Mouse (Mus musculus) myocyte (in vitro differentiated cells): ENCODE results near the gene Arhgap10.

ENCODE experiments used
- MAX ChIP-seq: IDR thresholded peaks from one replicate; pipeline ENCODE4 v1.6.1; 2011; ENCODE audit warnings: low read depth, mild to moderate bottlenecking, control low read depth
- POLR2A ChIP-seq: IDR thresholded peaks from one replicate; pipeline ENCODE4 v1.6.1; 2011; ENCODE audit warnings: low read depth, mild to moderate bottlenecking, control low read depth, moderate library complexity; ENCODE audit not compliant: insufficient read length
- TCF3 ChIP-seq: IDR thresholded peaks from one replicate; pipeline ENCODE4 v1.6.1; 2011; ENCODE audit warnings: low read depth, control low read depth; ENCODE audit not compliant: insufficient read length

DNA sequence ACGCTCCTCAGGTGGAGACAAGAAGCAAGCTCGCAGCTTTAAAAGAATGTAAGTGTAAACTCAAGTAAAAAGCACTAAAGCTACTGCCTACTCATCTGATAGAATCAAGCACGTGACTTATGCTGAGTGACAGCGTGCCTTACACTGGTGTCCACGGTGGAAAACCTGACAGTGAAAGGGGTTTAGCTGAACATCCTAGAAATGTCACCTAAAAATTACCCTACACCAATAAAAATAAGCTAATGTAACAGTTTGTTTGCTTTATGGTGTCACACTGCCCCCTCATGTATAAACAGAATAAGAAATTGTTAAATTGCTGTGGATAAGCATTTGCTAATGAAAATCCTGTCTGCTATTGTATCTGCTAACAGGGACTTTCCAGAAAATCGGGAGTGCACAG, 206.0 kb downstream of the Arhgap10 start:
- TF ChIP-seq POLR2A, result no peak
- TF ChIP-seq MAX, result no peak
- no peak for TF ChIP-seq TCF3
